Mouse (Mus musculus): Measurements from ENCODE around the gene Rflna. TPM values are rescaled to one million over a fixed set of nuclear protein-coding genes. Genes with fewer than 3 reads are reported as not detected.

Rflna gene
- polyA plus RNA-seq, 1 experiment from 2014 or later = 4.4 TPM

- no peaks in the 10 kb centered on the region for H3K9me3 ChIP-seq (ENCODE audit: control insufficient read depth, low read length)
- H3K4me3 ChIP-seq (ENCODE audit: low read depth, low read length) = no peak overlapping the region
- 91% methylated on average over 4 of the region's 4 CpGs for WGBS
- DNase-seq (ENCODE audit: low spot score, missing footprints) = no peak
- H3K36me3 ChIP-seq (ENCODE audit: control insufficient read depth, insufficient read depth, low read length) = no peaks in the 10 kb centered on the region
- H3K4me1 ChIP-seq (ENCODE audit: control insufficient read depth, insufficient read depth, low read length) = peaks cover 2% of the 10 kb centered on the region
- H3K27ac ChIP-seq (ENCODE audit: low read depth, low read length) = no peak overlapping the region
- H3K27me3 ChIP-seq (ENCODE audit: control insufficient read depth, insufficient read depth, low read length) = peaks cover 2% of the 10 kb centered on the region
- no peak overlapping the region for H3K4me2 ChIP-seq
- no peak for ATAC-seq (ENCODE audit: low FRiP score)
- no peak overlapping the region for H3K9ac ChIP-seq (ENCODE audit: low read length)
Measured at GRCm38 (mm10) chr5:124997913-124998312, 5.1 kb upstream of the Rflna start.

GRCm38 (mm10) chr5:125000756-125001250 is 2.2 kb upstream of the Rflna start:
- DNase-seq (ENCODE audit: low spot score, missing footprints) = no peak
- WGBS = 60% methylated on average over 10 of the region's 10 CpGs

GRCm38 (mm10) chr5:125003873-125004255 is 843 bp downstream of the Rflna start:
- no peaks in the 10 kb centered on the region for H3K36me3 ChIP-seq (ENCODE audit: control insufficient read depth, insufficient read depth, low read length)
- no peaks in the 10 kb centered on the region for H3K9me3 ChIP-seq (ENCODE audit: control insufficient read depth, low read length)
- peaks cover 11% of the 10 kb centered on the region for H3K27me3 ChIP-seq (ENCODE audit: control insufficient read depth, insufficient read depth, low read length)
- H3K27ac ChIP-seq (ENCODE audit: low read depth, low read length) = no peak overlapping the region
- H3K4me1 ChIP-seq (ENCODE audit: control insufficient read depth, insufficient read depth, low read length) = peaks cover 16% of the 10 kb centered on the region
- H3K4me2 ChIP-seq = peak overlapping the region; percentile 57
- 15% methylated on average over 15 of the region's 15 CpGs for WGBS
- H3K9ac ChIP-seq (ENCODE audit: low read length) = peak overlapping the region; percentile 50
- DNase-seq (ENCODE audit: low spot score, missing footprints) (peak; percentile 86), ATAC-seq (ENCODE audit: low FRiP score) (no peak)
- peak overlapping the region; percentile 29 for H3K4me3 ChIP-seq (ENCODE audit: low read depth, low read length)

More at GRCm38 (mm10) chr5:125000756-125001250, 2.2 kb upstream of the Rflna start:
- H3K4me1 ChIP-seq (ENCODE audit: control insufficient read depth, insufficient read depth, low read length) = peaks cover 16% of the 10 kb centered on the region
- peaks cover 11% of the 10 kb centered on the region for H3K27me3 ChIP-seq (ENCODE audit: control insufficient read depth, insufficient read depth, low read length)
- no peak overlapping the region for H3K9ac ChIP-seq (ENCODE audit: low read length)
- no peak overlapping the region for H3K27ac ChIP-seq (ENCODE audit: low read depth, low read length)
- no peaks in the 10 kb centered on the region for H3K36me3 ChIP-seq (ENCODE audit: control insufficient read depth, insufficient read depth, low read length)
- H3K9me3 ChIP-seq (ENCODE audit: control insufficient read depth, low read length) = no peaks in the 10 kb centered on the region
- no peak for ATAC-seq (ENCODE audit: low FRiP score)
- no peak overlapping the region for H3K4me3 ChIP-seq (ENCODE audit: low read depth, low read length)
- no peak overlapping the region for H3K4me2 ChIP-seq

- peaks cover 16% of the 10 kb centered on the region for H3K4me1 ChIP-seq (ENCODE audit: control insufficient read depth, insufficient read depth, low read length)
- DNase-seq (ENCODE audit: low spot score, missing footprints) = no peak
- H3K36me3 ChIP-seq (ENCODE audit: control insufficient read depth, insufficient read depth, low read length) = no peaks in the 10 kb centered on the region
- H3K27me3 ChIP-seq (ENCODE audit: control insufficient read depth, insufficient read depth, low read length) = peaks cover 11% of the 10 kb centered on the region
- H3K4me3 ChIP-seq (ENCODE audit: low read depth, low read length) = no peak overlapping the region
- no peak for ATAC-seq (ENCODE audit: low FRiP score)
- H3K9ac ChIP-seq (ENCODE audit: low read length) = no peak overlapping the region
- no peak overlapping the region for H3K27ac ChIP-seq (ENCODE audit: low read depth, low read length)
- H3K9me3 ChIP-seq (ENCODE audit: control insufficient read depth, low read length) = no peaks in the 10 kb centered on the region
- 77% methylated on average over 9 of the region's 9 CpGs for WGBS
- H3K4me2 ChIP-seq = no peak overlapping the region
Measured at GRCm38 (mm10) chr5:125005871-125006652, 3.0 kb downstream of the Rflna start.

GRCm38 (mm10) chr5:125006896-125007295 is 3.9 kb downstream of the Rflna start:
- H3K27me3 ChIP-seq (ENCODE audit: control insufficient read depth, insufficient read depth, low read length) = peaks cover 11% of the 10 kb centered on the region
- no peak overlapping the region for H3K4me3 ChIP-seq (ENCODE audit: low read depth, low read length)
- no peak overlapping the region for H3K4me2 ChIP-seq
- no peak for ATAC-seq (ENCODE audit: low FRiP score)
- peaks cover 16% of the 10 kb centered on the region for H3K4me1 ChIP-seq (ENCODE audit: control insufficient read depth, insufficient read depth, low read length)
- H3K9me3 ChIP-seq (ENCODE audit: control insufficient read depth, low read length) = no peaks in the 10 kb centered on the region
- 90% methylated on average over 5 of the region's 5 CpGs for WGBS
- H3K27ac ChIP-seq (ENCODE audit: low read depth, low read length) = no peak overlapping the region
- DNase-seq (ENCODE audit: low spot score, missing footprints) = no peak
- H3K36me3 ChIP-seq (ENCODE audit: control insufficient read depth, insufficient read depth, low read length) = no peaks in the 10 kb centered on the region
- no peak overlapping the region for H3K9ac ChIP-seq (ENCODE audit: low read length)

GRCm38 (mm10) chr5:125011166-125011565 is 8.1 kb downstream of the Rflna start:
- Histone ChIP-seq H3K9ac (ENCODE audit: low read length) (no peak overlapping the region), H3K27ac (ENCODE audit: low read depth, low read length) (no peak overlapping the region), H3K27me3 (ENCODE audit: control insufficient read depth, insufficient read depth, low read length) (no peaks in the 10 kb centered on the region), H3K4me3 (ENCODE audit: low read depth, low read length) (no peak overlapping the region), H3K4me1 (ENCODE audit: control insufficient read depth, insufficient read depth, low read length) (no peaks in the 10 kb centered on the region), H3K36me3 (ENCODE audit: control insufficient read depth, insufficient read depth, low read length) (no peaks in the 10 kb centered on the region; the same call in 1 of the 2 replicates), H3K4me2 (no peak overlapping the region), H3K9me3 (ENCODE audit: control insufficient read depth, low read length) (no peaks in the 10 kb centered on the region)
- no peak for ATAC-seq (ENCODE audit: low FRiP score)
- 88% methylated on average over 24 of the region's 24 CpGs for whole genome bisulfite sequencing
- DNase-seq (ENCODE audit: low spot score, missing footprints) = no peak

GRCm38 (mm10) chr5:125011628-125012027 is 8.6 kb downstream of the Rflna start:
- 95% methylated on average over 8 of the region's 8 CpGs for WGBS
- H3K27ac ChIP-seq (ENCODE audit: low read depth, low read length) = no peak overlapping the region
- no peaks in the 10 kb centered on the region for H3K4me1 ChIP-seq (ENCODE audit: control insufficient read depth, insufficient read depth, low read length)
- H3K4me3 ChIP-seq (ENCODE audit: low read depth, low read length) = no peak overlapping the region
- H3K4me2 ChIP-seq = no peak overlapping the region
- ATAC-seq (ENCODE audit: low FRiP score) (no peak), DNase-seq (ENCODE audit: low spot score, missing footprints) (no peak)
- no peaks in the 10 kb centered on the region for H3K9me3 ChIP-seq (ENCODE audit: control insufficient read depth, low read length)
- no peaks in the 10 kb centered on the region; the same call in 1 of the 2 replicates for H3K36me3 ChIP-seq (ENCODE audit: control insufficient read depth, insufficient read depth, low read length)
- no peaks in the 10 kb centered on the region for H3K27me3 ChIP-seq (ENCODE audit: control insufficient read depth, insufficient read depth, low read length)
- no peak overlapping the region for H3K9ac ChIP-seq (ENCODE audit: low read length)

GRCm38 (mm10) chr5:125014497-125014896 is 11.5 kb downstream of the Rflna start:
- 55% methylated on average over 7 of the region's 7 CpGs for WGBS
- Histone ChIP-seq H3K9me3 (ENCODE audit: control insufficient read depth, low read length) (no peaks in the 10 kb centered on the region), H3K4me2 (no peak overlapping the region), H3K4me1 (ENCODE audit: control insufficient read depth, insufficient read depth, low read length) (no peaks in the 10 kb centered on the region), H3K36me3 (ENCODE audit: control insufficient read depth, insufficient read depth, low read length) (peaks cover 12% of the 10 kb centered on the region), H3K27ac (ENCODE audit: low read depth, low read length) (no peak overlapping the region), H3K4me3 (ENCODE audit: low read depth, low read length) (no peak overlapping the region), H3K27me3 (ENCODE audit: control insufficient read depth, insufficient read depth, low read length) (no peaks in the 10 kb centered on the region), H3K9ac (ENCODE audit: low read length) (no peak overlapping the region)
- DNase-seq (ENCODE audit: low spot score, missing footprints) (peak; percentile 97), ATAC-seq (ENCODE audit: low FRiP score) (0 out of 2 replicates have a peak, but pooled peaks have one; percentile 22)

- no peak overlapping the region for H3K4me2 ChIP-seq
- no peaks in the 10 kb centered on the region for H3K4me1 ChIP-seq (ENCODE audit: control insufficient read depth, insufficient read depth, low read length)
- H3K36me3 ChIP-seq (ENCODE audit: control insufficient read depth, insufficient read depth, low read length) = peaks cover 12% of the 10 kb centered on the region
- H3K9me3 ChIP-seq (ENCODE audit: control insufficient read depth, low read length) = no peaks in the 10 kb centered on the region
- WGBS = 95% methylated on average over 3 of the region's 3 CpGs
- H3K4me3 ChIP-seq (ENCODE audit: low read depth, low read length) = no peak overlapping the region
- no peak overlapping the region for H3K27ac ChIP-seq (ENCODE audit: low read depth, low read length)
- DNase-seq (ENCODE audit: low spot score, missing footprints) (no peak), ATAC-seq (ENCODE audit: low FRiP score) (no peak)
- no peak overlapping the region for H3K9ac ChIP-seq (ENCODE audit: low read length)
- no peaks in the 10 kb centered on the region for H3K27me3 ChIP-seq (ENCODE audit: control insufficient read depth, insufficient read depth, low read length)
Measured at GRCm38 (mm10) chr5:125015066-125015465, 12.0 kb downstream of the Rflna start.
